Mouse (Mus musculus) myocyte (in vitro differentiated cells): ENCODE data around the gene Epsti1.

Experiments
- CEBPB ChIP-seq: IDR thresholded peaks from 2 replicates; pipeline ENCODE4 v1.6.1; 2011; ENCODE audit warnings: mild to moderate bottlenecking, moderate library complexity; ENCODE audit not compliant: poor library complexity, insufficient read depth, severe bottlenecking
- E2F4 ChIP-seq: IDR thresholded peaks from one replicate; pipeline ENCODE4 v1.6.1; 2011; ENCODE audit warnings: mild to moderate bottlenecking, control low read depth, moderate library complexity; ENCODE audit not compliant: insufficient read depth
- MAX ChIP-seq: IDR thresholded peaks from one replicate; pipeline ENCODE4 v1.6.1; 2011; ENCODE audit warnings: low read depth, mild to moderate bottlenecking, control low read depth
- MYOG ChIP-seq, 3 experiments: IDR thresholded peaks; one replicate each; pipeline ENCODE4 v1.6.1; 2011; ENCODE audit warnings: control low read depth in 2 of 3, low read depth in 2 of 3, mild to moderate bottlenecking in 2 of 3; ENCODE audit not compliant: insufficient read length in 2 of 3, control insufficient read depth in 1 of 3, insufficient read depth in 1 of 3
- POLR2A ChIP-seq: IDR thresholded peaks from one replicate; pipeline ENCODE4 v1.6.1; 2011; ENCODE audit warnings: low read depth, mild to moderate bottlenecking, control low read depth, moderate library complexity; ENCODE audit not compliant: insufficient read length
- TCF12 ChIP-seq: IDR thresholded peaks from one replicate; pipeline ENCODE4 v1.6.1; 2011; ENCODE audit warnings: mild to moderate bottlenecking, control low read depth; ENCODE audit not compliant: poor library complexity, insufficient read depth, severe bottlenecking

- TF ChIP-seq POLR2A (no peak), TCF12 (no peak), CEBPB (no peak), E2F4 (no peak), MYOG (IDR thresholded peaks at IDR 0.05; ENCODE audit: control insufficient read depth in 1 of 3, insufficient read depth in 1 of 3, insufficient read length in 2 of 3, low read depth in 2 of 3) (no peak), MAX (no peak)
These were observed 70.2 kb downstream of the Epsti1 start for GRCm38 (mm10) chr14:77974221-77974620.
